Mouse (Mus musculus): ENCODE results near the gene 2310061I04Rik. TPM values are rescaled to one million over a fixed set of nuclear protein-coding genes. Genes with fewer than 3 reads are reported as not detected.

Gene 2310061I04Rik
- polyA plus RNA-seq, 1 experiment from 2014 or later, result 30.4 TPM

DNA sequence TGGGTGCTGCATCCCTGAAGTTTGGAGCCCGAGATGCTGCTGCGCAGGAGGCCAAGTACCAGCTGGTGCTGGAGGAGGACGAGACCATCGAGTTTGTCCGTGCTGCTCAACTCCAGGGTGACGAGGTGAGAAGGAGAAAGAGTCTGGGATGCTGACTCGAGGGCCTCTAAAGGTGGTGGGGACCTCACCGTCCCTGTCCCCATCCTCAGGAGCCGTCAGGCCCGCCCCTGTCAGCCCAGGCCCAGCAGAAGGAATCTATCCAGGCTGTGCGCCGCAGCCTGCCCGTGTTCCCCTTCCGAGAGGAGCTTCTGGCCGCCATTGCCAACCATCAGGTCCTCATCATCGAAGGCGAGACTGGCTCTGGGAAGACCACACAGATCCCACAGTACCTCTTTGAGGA, 14.3 kb downstream of the 2310061I04Rik start:
- Histone ChIP-seq H3K9ac (ENCODE audit: low read length) (no peak overlapping the region), H3K4me3 (ENCODE audit: low read depth, low read length) (no peak overlapping the region), H3K9me3 (replicated peaks; ENCODE audit: control insufficient read depth, low read length) (no peaks in the 10 kb centered on the region), H3K4me2 (ENCODE audit: low read length) (no peak overlapping the region), H3K4me1 (ENCODE audit: control insufficient read depth, insufficient read depth, low read length) (peaks cover 4% of the 10 kb centered on the region; the same call in 1 of the 2 replicates), H3K27ac (ENCODE audit: low read depth, low read length) (no peak overlapping the region), H3K36me3 (ENCODE audit: control insufficient read depth, insufficient read depth, low read length) (peaks cover 62% of the 10 kb centered on the region), H3K27me3 (replicated peaks; ENCODE audit: control insufficient read depth, insufficient read depth, low read length) (no peaks in the 10 kb centered on the region)
- 95% methylated on average over 17 of the region's 17 CpGs for WGBS
- DNase-seq (ENCODE audit: low spot score) (no peak), ATAC-seq (no peak)

DNA sequence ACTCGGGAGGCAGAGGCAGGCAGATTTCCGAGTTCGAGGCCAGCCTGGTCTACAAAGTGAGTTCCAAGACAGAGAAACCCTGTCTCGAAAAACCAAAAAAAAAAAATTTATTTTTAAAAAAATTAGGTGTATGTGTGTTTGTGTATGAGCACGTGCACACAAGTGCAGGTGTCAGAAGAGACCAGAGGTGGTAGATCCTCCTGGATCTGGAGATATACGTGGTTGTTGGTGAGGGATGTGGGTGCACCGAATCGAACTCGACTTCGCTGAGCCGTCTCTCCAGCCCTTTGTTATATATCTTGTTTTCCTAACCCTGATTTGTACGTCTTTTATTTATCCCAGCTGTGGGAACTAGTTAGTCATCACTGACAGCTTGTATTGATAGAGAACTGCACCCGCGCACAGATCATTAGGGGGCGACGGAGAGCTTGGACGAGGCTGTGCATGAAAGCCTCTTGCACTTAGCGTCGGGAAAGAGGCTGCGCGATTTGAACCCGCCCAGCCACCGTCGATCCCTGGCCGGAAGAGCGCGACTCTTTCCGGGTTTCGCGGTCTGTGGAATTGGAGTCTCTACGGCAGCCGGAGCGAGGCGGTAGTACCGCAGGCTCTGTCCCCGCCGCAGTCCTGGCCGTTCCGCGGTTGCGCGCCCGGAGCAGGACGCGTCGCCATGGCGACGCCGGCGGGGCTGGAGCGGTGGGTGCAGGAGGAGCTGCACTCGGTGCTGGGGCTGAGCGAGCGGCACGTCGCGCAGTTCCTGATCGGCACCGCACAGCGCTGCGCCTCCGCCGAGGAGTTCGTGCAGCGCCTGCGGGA, 17.8 kb downstream of the 2310061I04Rik start, which contains the start of gene Dhx16:
Gene Dhx16 (plus strand): TSS at position 575 of the 813 bp plus-strand sequence.
- Histone ChIP-seq H3K27ac (ENCODE audit: low read depth, low read length) (peak within 1 kb of the TSS; percentile 60), H3K36me3 (ENCODE audit: control insufficient read depth, insufficient read depth, low read length) (peaks cover 48% of the 10 kb centered on the region), H3K4me3 (ENCODE audit: low read depth, low read length) (peak within 1 kb of the TSS; percentile 91), H3K27me3 (replicated peaks; ENCODE audit: control insufficient read depth, insufficient read depth, low read length) (no peaks in the 10 kb centered on the region), H3K9me3 (replicated peaks; ENCODE audit: control insufficient read depth, low read length) (no peaks in the 10 kb centered on the region), H3K9ac (ENCODE audit: low read length) (peak within 1 kb of the TSS; percentile 87), H3K4me2 (ENCODE audit: low read length) (peak within 1 kb of the TSS; percentile 86), H3K4me1 (ENCODE audit: control insufficient read depth, insufficient read depth, low read length) (peaks cover 4% of the 10 kb centered on the region; the same call in 1 of the 2 replicates)
- DNase-seq (ENCODE audit: low spot score), result peak; percentile 98
- 6% methylated on average over 66 of the region's 66 CpGs for WGBS
- peak; percentile 94 for ATAC-seq

DNA sequence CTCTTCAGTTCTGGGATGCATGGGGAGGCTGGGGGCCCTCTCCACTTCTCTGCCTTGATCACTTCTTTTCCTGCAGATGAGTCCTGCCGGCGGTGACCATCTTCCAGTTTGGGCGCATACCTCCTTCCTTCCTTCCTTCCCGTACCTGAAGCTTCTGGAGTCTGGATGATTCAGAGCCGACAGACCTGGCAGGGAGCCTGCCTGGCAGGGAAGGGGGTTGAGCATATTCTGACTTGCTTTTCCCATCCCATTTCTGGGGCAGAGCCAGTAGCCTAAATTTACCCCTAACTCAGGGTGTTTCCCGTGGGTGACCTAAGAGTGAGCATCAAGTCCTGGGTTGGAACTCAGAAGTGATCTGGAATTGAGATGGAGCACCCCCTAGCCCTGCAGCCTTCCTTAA, 22.5 kb downstream of the 2310061I04Rik start:
- no peak overlapping the region for H3K4me3 ChIP-seq (ENCODE audit: low read depth, low read length)
- H3K9me3 ChIP-seq (replicated peaks; ENCODE audit: control insufficient read depth, low read length), result peaks cover 4% of the 10 kb centered on the region; the same call in 1 of the 2 replicates
- WGBS, result 91% methylated on average over 6 of the region's 6 CpGs

DNA sequence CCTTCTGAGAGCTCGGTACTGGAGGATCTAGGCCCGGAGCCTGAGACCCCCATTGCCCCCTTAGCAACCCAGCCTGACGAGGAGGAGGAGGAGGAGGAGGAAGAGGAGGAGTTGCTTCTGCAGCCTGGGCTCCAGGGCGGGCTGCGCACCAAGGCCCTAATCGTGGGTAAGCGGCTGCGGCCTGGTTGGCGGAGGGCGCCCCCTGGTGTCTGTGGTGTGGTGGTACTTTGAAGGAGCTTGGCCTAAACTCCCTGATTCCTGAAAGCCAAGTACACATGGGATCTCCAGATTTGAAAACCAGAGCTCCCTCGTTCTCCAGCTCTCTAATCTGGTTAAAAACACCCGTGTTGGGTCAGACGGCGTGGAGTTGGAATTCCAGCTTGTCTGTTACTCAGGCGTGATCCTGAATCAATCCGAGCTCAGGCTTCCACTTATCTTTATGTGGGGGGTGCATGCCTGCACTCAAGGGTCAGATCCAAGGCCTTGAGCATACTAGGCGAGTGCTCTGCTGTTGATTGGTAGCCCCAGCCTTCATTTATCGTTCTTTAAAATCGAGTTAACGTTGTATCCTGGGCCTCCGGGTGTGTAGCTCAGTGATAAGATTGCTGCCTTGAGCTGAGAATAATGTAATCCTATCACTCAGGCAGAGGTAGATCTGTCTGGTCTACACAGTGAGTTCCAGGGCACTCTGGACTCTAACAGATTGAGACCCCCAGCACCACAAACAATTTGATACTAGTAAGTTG, 23.3 kb downstream of the 2310061I04Rik start:
- WGBS, result 34% methylated on average over 21 of the region's 21 CpGs
- ATAC-seq (peak; percentile 57), DNase-seq (ENCODE audit: low spot score) (peak; percentile 83)

More for the DNA sequence above, 22.5 kb downstream of the 2310061I04Rik start:
- Histone ChIP-seq H3K36me3 (ENCODE audit: control insufficient read depth, insufficient read depth, low read length) (peaks cover 38% of the 10 kb centered on the region), H3K4me1 (ENCODE audit: control insufficient read depth, insufficient read depth, low read length) (peaks cover 9% of the 10 kb centered on the region), H3K9ac (ENCODE audit: low read length) (no peak overlapping the region), H3K27ac (ENCODE audit: low read depth, low read length) (no peak overlapping the region), H3K4me2 (ENCODE audit: low read length) (no peak overlapping the region), H3K27me3 (replicated peaks; ENCODE audit: control insufficient read depth, insufficient read depth, low read length) (no peaks in the 10 kb centered on the region)
- ATAC-seq (no peak), DNase-seq (ENCODE audit: low spot score) (no peak)

DNA sequence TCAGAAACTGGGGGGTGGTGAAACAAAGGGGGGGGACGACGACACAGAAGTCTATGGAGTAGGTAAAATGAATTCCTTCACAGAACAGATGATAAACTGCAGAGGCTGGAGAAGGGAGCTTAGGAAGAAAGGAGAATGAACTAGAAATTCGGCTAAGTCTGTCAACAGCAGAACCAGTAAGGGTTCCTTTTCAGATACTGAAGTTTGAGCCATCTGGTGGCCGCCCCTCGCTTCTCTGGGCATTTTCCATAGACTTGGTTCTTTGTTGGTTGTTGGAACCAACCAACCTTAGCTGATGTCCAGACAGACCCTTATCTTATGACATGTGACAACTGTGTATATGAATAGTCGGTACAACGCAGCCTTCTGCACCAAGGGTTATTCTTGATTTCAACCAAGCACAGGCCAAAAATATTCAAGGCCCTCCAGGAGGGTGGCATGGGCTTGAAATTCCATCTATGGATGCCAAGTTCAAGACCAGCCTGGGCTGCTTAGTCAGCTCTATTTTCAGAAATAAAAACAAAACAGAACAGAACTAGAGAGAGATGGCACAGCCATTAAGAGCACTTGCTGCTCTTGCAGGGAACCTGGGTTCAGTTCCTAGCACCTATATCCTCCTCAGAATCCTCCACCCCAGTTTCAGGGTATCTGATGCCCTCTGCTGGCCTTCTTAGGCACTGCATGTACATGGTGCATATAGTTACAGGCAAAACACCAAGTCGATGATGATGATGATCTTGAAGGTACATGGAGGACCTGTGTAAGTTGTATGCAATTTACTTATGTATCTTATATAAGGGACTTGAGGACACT, 26.1 kb downstream of the 2310061I04Rik start:
- no peak overlapping the region for H3K4me3 ChIP-seq (ENCODE audit: low read depth, low read length)
- peaks cover 4% of the 10 kb centered on the region; the same call in 1 of the 2 replicates for H3K9me3 ChIP-seq (replicated peaks; ENCODE audit: control insufficient read depth, low read length)
- H3K36me3 ChIP-seq (ENCODE audit: control insufficient read depth, insufficient read depth, low read length), result peaks cover 38% of the 10 kb centered on the region
- H3K27ac ChIP-seq (ENCODE audit: low read depth, low read length), result no peak overlapping the region
- DNase-seq (ENCODE audit: low spot score), result no peak
- WGBS, result 84% methylated on average over 8 of the region's 8 CpGs
- H3K9ac ChIP-seq (ENCODE audit: low read length), result peak overlapping the region; percentile 5; the same call in 1 of the 2 replicates
- peaks cover 33% of the 10 kb centered on the region for H3K4me1 ChIP-seq (ENCODE audit: control insufficient read depth, insufficient read depth, low read length)
- no peaks in the 10 kb centered on the region for H3K27me3 ChIP-seq (replicated peaks; ENCODE audit: control insufficient read depth, insufficient read depth, low read length)
- no peak for ATAC-seq
- peak overlapping the region; percentile 92 for H3K4me2 ChIP-seq (ENCODE audit: low read length)

More for the DNA sequence above, 23.3 kb downstream of the 2310061I04Rik start:
- H3K9me3 ChIP-seq (replicated peaks; ENCODE audit: control insufficient read depth, low read length), result peaks cover 4% of the 10 kb centered on the region; the same call in 1 of the 2 replicates
- H3K27me3 ChIP-seq (replicated peaks; ENCODE audit: control insufficient read depth, insufficient read depth, low read length), result no peaks in the 10 kb centered on the region
- H3K4me1 ChIP-seq (ENCODE audit: control insufficient read depth, insufficient read depth, low read length), result peaks cover 16% of the 10 kb centered on the region
- peak overlapping the region; percentile 36; the same call in 1 of the 2 replicates for H3K27ac ChIP-seq (ENCODE audit: low read depth, low read length)
- H3K4me2 ChIP-seq (ENCODE audit: low read length), result peak overlapping the region; percentile 25; the same call in 1 of the 2 replicates
- no peak overlapping the region for H3K4me3 ChIP-seq (ENCODE audit: low read depth, low read length)
- peak overlapping the region; percentile 37; the same call in 1 of the 2 replicates for H3K9ac ChIP-seq (ENCODE audit: low read length)
- peaks cover 38% of the 10 kb centered on the region for H3K36me3 ChIP-seq (ENCODE audit: control insufficient read depth, insufficient read depth, low read length)

DNA sequence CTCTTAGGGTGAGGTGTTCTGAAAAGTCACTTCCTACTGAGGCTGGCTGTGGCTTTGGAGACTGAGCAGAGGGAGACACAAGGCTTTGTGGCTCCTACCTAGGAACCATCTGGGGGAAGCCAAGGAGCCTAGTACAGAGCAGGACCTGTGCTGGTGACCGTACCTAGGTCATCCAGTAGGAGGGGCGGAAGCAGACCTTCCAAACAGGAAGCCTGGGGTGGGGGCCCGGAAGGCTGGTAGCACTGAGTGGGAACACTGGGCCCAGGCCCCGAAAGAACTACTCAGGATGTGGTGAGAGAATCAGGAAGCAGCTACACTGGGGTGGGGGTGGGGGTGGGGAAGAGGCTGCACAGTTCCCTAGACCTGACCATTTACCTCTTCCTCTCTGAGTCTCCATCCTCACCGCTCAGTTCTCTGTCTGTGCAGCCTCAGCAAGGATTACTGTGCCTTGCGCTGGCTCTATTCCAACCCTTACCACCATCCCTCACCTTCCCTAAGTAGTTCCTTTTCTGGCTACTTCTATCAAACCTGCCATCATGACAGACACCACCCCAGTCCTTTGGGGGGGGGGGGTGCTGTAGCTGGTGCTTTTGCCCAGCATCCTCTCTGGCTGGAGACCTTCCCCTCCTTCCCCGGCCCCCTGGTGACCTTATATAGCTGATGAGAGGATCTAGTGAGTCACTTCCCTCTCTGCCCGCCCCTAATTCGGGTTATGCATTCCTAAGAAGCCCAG, 26.9 kb downstream of the 2310061I04Rik start:
- peaks cover 33% of the 10 kb centered on the region for H3K4me1 ChIP-seq (ENCODE audit: control insufficient read depth, insufficient read depth, low read length)
- peak overlapping the region; percentile 92 for H3K4me2 ChIP-seq (ENCODE audit: low read length)
- H3K36me3 ChIP-seq (ENCODE audit: control insufficient read depth, insufficient read depth, low read length), result peaks cover 33% of the 10 kb centered on the region
- 76% methylated on average over 9 of the region's 9 CpGs for WGBS
- peak overlapping the region; percentile 18; the same call in 1 of the 2 replicates for H3K27ac ChIP-seq (ENCODE audit: low read depth, low read length)
- no peaks in the 10 kb centered on the region for H3K27me3 ChIP-seq (replicated peaks; ENCODE audit: control insufficient read depth, insufficient read depth, low read length)
- H3K9ac ChIP-seq (ENCODE audit: low read length), result peak overlapping the region; percentile 72
- H3K4me3 ChIP-seq (ENCODE audit: low read depth, low read length), result peak overlapping the region; percentile 59
- ATAC-seq, result no peak
- peaks cover 4% of the 10 kb centered on the region; the same call in 1 of the 2 replicates for H3K9me3 ChIP-seq (replicated peaks; ENCODE audit: control insufficient read depth, low read length)
- DNase-seq (ENCODE audit: low spot score), result no peak

DNA sequence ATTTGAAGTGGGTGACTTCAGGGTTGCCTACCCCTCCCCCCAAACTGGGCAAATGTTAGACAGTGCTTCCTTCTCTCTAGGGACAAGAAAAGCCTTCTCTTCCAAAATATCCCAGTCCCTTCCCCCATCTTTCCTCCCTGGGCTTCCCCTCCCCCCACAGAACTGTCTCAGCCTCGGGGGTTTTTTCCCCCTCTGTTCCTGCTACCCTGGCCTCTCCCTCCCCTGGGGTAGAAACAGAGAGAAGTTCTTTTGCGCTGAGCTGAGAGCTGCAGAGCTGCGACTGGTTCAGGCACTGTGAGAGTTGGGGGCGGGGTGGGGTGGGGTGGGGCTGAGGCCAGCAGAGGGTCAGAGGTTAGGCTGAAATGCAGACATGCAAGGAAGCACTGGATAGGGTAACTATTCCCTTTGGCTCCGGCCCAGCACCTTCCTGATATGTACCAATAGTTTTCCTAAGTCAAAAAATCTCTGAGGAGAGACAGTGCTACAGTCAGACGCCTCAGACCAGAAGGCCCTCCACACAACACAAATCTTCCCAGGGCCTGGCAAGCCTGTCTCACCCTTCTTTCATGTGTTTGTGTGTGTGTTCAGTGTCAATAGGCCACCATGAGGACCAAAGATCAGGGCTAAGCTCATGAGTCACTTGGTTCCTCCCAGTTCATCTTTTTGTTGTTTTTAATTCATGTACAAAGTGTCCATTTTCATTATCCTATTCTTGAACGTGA, 27.7 kb downstream of the 2310061I04Rik start:
- Histone ChIP-seq H3K27ac (ENCODE audit: low read depth, low read length) (peak overlapping the region; percentile 55; the same call in 1 of the 2 replicates), H3K9ac (ENCODE audit: low read length) (peak overlapping the region; percentile 72), H3K27me3 (replicated peaks; ENCODE audit: control insufficient read depth, insufficient read depth, low read length) (no peaks in the 10 kb centered on the region), H3K9me3 (replicated peaks; ENCODE audit: control insufficient read depth, low read length) (peaks cover 4% of the 10 kb centered on the region; the same call in 1 of the 2 replicates), H3K36me3 (ENCODE audit: control insufficient read depth, insufficient read depth, low read length) (peaks cover 25% of the 10 kb centered on the region), H3K4me1 (ENCODE audit: control insufficient read depth, insufficient read depth, low read length) (peaks cover 33% of the 10 kb centered on the region), H3K4me3 (ENCODE audit: low read depth, low read length) (peak overlapping the region; percentile 59), H3K4me2 (ENCODE audit: low read length) (peak overlapping the region; percentile 92)
- no peak for ATAC-seq
- peak; percentile 10 for DNase-seq (ENCODE audit: low spot score)
- 3% methylated on average over 7 of the region's 7 CpGs for WGBS

All from forebrain, embryonic 14.5 days (tissue).